Mouse (Mus musculus): ENCODE data around the gene Twist2. TPM values are rescaled to one million over a fixed set of nuclear protein-coding genes. Genes with fewer than 3 reads are reported as not detected.

Twist2 gene
- polyA plus RNA-seq, 1 experiment from 2014 or later = 45.3 TPM

GRCm38 (mm10) chr1:91845380-91845957 lies 44.2 kb downstream of the Twist2 start:
- WGBS = 80% methylated on average over 9 of the region's 9 CpGs
- H3K4me1 ChIP-seq (replicated peaks) = peaks cover 28% of the 10 kb centered on the region
- no peak overlapping the region for H3K4me3 ChIP-seq (replicated peaks)
- H3K27ac ChIP-seq = 0 out of 2 replicates have a peak overlapping the region, but pooled peaks have one; percentile 42
- ATAC-seq (ENCODE audit: insufficient number of reproducible peaks, insufficient read depth, low FRiP score, low TSS enrichment, low read depth) = no peak
- no peaks in the 10 kb centered on the region for H3K27me3 ChIP-seq
- H3K4me2 ChIP-seq = 0 out of 2 replicates have a peak overlapping the region, but pooled peaks have one; percentile 13
- peaks cover 31% of the 10 kb centered on the region for H3K36me3 ChIP-seq
- H3K9ac ChIP-seq (replicated peaks) = no peak overlapping the region
- no peaks in the 10 kb centered on the region for H3K9me3 ChIP-seq

DNA sequence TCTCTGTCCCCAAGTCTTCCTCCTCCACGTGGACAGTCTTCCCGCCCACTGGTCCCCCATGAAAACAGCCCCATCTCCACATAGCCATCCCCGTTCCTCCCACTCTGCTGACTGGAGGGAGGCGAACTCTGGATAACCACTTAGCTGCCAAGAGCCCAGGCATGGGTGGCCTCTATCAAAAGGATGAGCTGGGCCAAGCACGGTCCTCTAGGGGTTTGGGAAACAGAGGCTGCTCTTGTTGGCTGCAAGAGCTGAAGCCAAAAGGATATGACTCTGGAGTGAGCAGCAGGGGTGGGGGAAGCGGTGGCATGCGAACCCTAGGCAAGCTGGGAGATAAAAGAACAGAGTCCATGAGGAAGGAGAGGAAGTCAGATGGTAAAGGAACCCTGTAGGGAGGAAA lies 50.0 kb downstream of the Twist2 start:
- no peak overlapping the region for H3K27ac ChIP-seq
- H3K36me3 ChIP-seq = peaks cover 22% of the 10 kb centered on the region
- no peak overlapping the region for H3K4me2 ChIP-seq
- no peaks in the 10 kb centered on the region for H3K27me3 ChIP-seq
- no peaks in the 10 kb centered on the region for H3K4me1 ChIP-seq (replicated peaks)
- WGBS = 84% methylated on average over 7 of the region's 7 CpGs
- H3K9ac ChIP-seq (replicated peaks) = no peak overlapping the region
- no peaks in the 10 kb centered on the region for H3K9me3 ChIP-seq
- ATAC-seq (ENCODE audit: insufficient number of reproducible peaks, insufficient read depth, low FRiP score, low TSS enrichment, low read depth) = no peak
- H3K4me3 ChIP-seq (replicated peaks) = no peak overlapping the region

- no peak for ATAC-seq (ENCODE audit: insufficient number of reproducible peaks, insufficient read depth, low FRiP score, low TSS enrichment, low read depth)
- 73% methylated on average over 9 of the region's 9 CpGs for WGBS
- H3K27me3 ChIP-seq = no peaks in the 10 kb centered on the region
- no peaks in the 10 kb centered on the region for H3K4me1 ChIP-seq (replicated peaks)
- no peaks in the 10 kb centered on the region for H3K36me3 ChIP-seq
- H3K9me3 ChIP-seq = no peaks in the 10 kb centered on the region
- H3K4me3 ChIP-seq (replicated peaks) = no peak overlapping the region
- no peak overlapping the region for H3K4me2 ChIP-seq
- no peak overlapping the region for H3K27ac ChIP-seq
- H3K9ac ChIP-seq (replicated peaks) = no peak overlapping the region
Observed at GRCm38 (mm10) chr1:91856771-91857664, 55.8 kb downstream of the Twist2 start.

DNA sequence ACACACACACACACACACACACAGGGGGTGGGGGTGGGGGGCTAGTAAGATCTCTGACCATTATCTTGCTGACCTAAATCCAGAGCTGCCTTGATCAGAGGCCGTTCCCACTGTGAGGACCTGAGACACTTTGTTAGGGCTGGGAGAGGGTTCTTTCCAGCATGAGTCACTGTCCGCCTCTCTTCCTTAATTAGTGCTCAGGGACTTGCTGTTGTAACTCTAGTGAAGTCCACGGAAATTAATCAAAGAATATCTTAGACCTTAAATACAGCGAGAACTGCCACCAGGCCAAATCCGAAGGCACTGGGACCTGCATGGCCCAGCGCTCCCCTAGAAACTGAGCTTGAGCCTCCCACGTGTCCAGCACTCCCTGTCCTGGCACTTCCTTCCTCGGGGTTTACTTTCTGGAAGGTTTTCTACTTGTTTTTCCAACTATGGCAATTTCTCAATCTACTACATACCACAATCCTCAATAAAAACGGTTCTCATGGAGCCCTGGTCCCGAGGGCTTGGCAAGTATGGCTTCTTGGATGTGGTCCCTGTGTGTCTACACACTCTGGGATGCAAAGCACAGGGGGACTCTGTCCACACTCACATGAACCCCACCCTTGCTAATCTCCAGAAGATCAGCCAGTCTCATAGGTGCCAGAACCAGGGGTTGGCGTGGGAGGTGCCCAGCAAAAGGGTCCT lies 57.0 kb downstream of the Twist2 start:
- H3K27ac ChIP-seq = no peak overlapping the region
- no peaks in the 10 kb centered on the region for H3K27me3 ChIP-seq
- no peaks in the 10 kb centered on the region for H3K4me1 ChIP-seq (replicated peaks)
- WGBS = 84% methylated on average over 11 of the region's 11 CpGs
- H3K4me2 ChIP-seq = no peak overlapping the region
- H3K9me3 ChIP-seq = no peaks in the 10 kb centered on the region
- ATAC-seq (ENCODE audit: insufficient number of reproducible peaks, insufficient read depth, low FRiP score, low TSS enrichment, low read depth) = no peak
- H3K9ac ChIP-seq (replicated peaks) = no peak overlapping the region
- H3K36me3 ChIP-seq = no peaks in the 10 kb centered on the region
- no peak overlapping the region for H3K4me3 ChIP-seq (replicated peaks)

DNA sequence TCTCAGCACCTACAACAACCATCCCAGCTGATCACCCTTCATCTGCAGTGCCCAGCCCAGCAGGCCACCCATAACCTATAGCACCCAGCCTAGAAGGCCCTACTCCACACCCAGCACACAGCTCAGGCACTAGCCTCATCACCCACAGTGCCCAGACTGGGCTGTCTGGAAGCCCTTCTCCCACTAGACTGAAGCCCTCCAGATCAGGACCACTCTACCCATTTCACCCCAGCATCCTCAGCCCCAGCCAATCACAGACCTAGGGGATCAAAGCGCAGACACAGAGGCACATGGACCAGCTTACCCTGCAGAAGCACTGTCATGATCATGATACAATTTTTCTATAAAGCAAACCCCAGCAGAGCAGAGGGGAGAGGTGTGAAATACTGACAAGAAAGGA lies 57.6 kb downstream of the Twist2 start:
- no peak overlapping the region for H3K27ac ChIP-seq
- 87% methylated on average over 1 of the region's 1 CpGs for WGBS
- H3K36me3 ChIP-seq = no peaks in the 10 kb centered on the region
- no peak overlapping the region for H3K4me2 ChIP-seq
- H3K4me3 ChIP-seq (replicated peaks) = no peak overlapping the region
- H3K4me1 ChIP-seq (replicated peaks) = no peaks in the 10 kb centered on the region
- ATAC-seq (ENCODE audit: insufficient number of reproducible peaks, insufficient read depth, low FRiP score, low TSS enrichment, low read depth) = no peak
- no peak overlapping the region for H3K9ac ChIP-seq (replicated peaks)
- H3K27me3 ChIP-seq = no peaks in the 10 kb centered on the region
- no peaks in the 10 kb centered on the region for H3K9me3 ChIP-seq

DNA sequence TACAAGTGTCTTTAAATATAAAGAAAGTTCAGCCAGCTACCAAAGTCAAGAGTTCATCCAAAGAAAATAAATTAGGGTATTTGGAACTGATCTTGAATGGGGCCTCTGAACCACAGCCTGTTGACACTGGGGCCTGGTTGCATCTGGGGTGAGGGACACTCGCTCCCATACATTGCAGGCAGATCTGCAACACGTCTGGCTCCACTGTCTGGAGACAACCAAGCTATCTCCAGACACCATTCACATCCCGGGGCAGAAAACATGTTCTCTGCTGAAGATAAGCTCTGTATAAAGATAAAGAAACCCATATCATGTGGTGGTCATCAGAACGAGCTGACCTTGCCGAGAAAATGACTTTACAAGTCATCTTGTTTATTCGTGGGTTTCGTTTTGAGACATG lies 60.2 kb downstream of the Twist2 start:
- Histone ChIP-seq H3K9me3 (no peaks in the 10 kb centered on the region), H3K4me3 (replicated peaks) (no peak overlapping the region), H3K4me1 (replicated peaks) (no peaks in the 10 kb centered on the region), H3K27ac (no peak overlapping the region), H3K27me3 (no peaks in the 10 kb centered on the region), H3K36me3 (no peaks in the 10 kb centered on the region), H3K9ac (replicated peaks) (no peak overlapping the region), H3K4me2 (no peak overlapping the region)
- 71% methylated on average over 7 of the region's 7 CpGs for WGBS
- no peak for ATAC-seq (ENCODE audit: insufficient number of reproducible peaks, insufficient read depth, low FRiP score, low TSS enrichment, low read depth)

DNA sequence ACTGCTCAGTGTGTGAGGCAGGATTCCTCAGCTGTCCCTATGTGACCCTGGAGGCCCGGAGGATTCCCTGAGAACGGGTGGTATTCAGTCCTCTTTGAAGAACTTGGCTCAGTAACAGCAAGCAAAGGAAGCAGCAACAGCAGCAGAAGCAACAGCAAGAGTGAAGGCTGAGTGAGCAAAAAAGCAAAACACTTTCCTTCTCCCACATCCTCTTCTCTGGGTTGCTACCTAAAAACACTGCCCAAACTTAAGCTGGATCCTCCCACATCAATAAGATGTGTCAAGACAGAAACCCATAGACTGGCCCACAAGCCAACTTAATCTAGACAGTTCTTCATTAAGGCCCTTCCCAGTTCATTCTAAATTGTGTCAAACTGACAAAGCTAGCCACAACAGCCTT lies 64.7 kb downstream of the Twist2 start:
- H3K4me3 ChIP-seq (replicated peaks) = no peak overlapping the region
- H3K36me3 ChIP-seq = no peaks in the 10 kb centered on the region
- no peak overlapping the region for H3K9ac ChIP-seq (replicated peaks)
- no peak for ATAC-seq (ENCODE audit: insufficient number of reproducible peaks, insufficient read depth, low FRiP score, low TSS enrichment, low read depth)
- no peaks in the 10 kb centered on the region; the same call in 1 of the 2 replicates for H3K27me3 ChIP-seq
- H3K27ac ChIP-seq = no peak overlapping the region
- 74% methylated on average over 2 of the region's 2 CpGs for WGBS
- no peak overlapping the region for H3K4me2 ChIP-seq
- H3K9me3 ChIP-seq = no peaks in the 10 kb centered on the region
- peaks cover 2% of the 10 kb centered on the region for H3K4me1 ChIP-seq (replicated peaks)

GRCm38 (mm10) chr1:91871101-91871500 lies 69.8 kb downstream of the Twist2 start:
- peaks cover 30% of the 10 kb centered on the region for H3K4me1 ChIP-seq (replicated peaks)
- WGBS = 35% methylated on average over 6 of the region's 6 CpGs

GRCm38 (mm10) chr1:91872388-91873059 lies 71.3 kb downstream of the Twist2 start:
- peaks cover 30% of the 10 kb centered on the region for H3K4me1 ChIP-seq (replicated peaks)
- H3K36me3 ChIP-seq = no peaks in the 10 kb centered on the region
- peak overlapping the region; percentile 17; the same call in 1 of the 2 replicates for H3K4me2 ChIP-seq
- 39% methylated on average over 8 of the region's 8 CpGs for WGBS
- no peaks in the 10 kb centered on the region for H3K9me3 ChIP-seq
- no peak overlapping the region for H3K4me3 ChIP-seq (replicated peaks)
- peak; percentile 38; the same call in 1 of the 2 replicates for ATAC-seq (ENCODE audit: insufficient number of reproducible peaks, insufficient read depth, low FRiP score, low TSS enrichment, low read depth)
- no peak overlapping the region for H3K27ac ChIP-seq
- H3K27me3 ChIP-seq = peaks cover 6% of the 10 kb centered on the region; the same call in 1 of the 2 replicates
- no peak overlapping the region for H3K9ac ChIP-seq (replicated peaks)

More at GRCm38 (mm10) chr1:91871101-91871500, 69.8 kb downstream of the Twist2 start:
- ATAC-seq (ENCODE audit: insufficient number of reproducible peaks, insufficient read depth, low FRiP score, low TSS enrichment, low read depth) = no peak
- no peaks in the 10 kb centered on the region for H3K36me3 ChIP-seq
- H3K27me3 ChIP-seq = peaks cover 6% of the 10 kb centered on the region; the same call in 1 of the 2 replicates
- H3K9me3 ChIP-seq = no peaks in the 10 kb centered on the region
- H3K4me3 ChIP-seq (replicated peaks) = no peak overlapping the region
- no peak overlapping the region for H3K4me2 ChIP-seq
- H3K9ac ChIP-seq (replicated peaks) = no peak overlapping the region
- no peak overlapping the region for H3K27ac ChIP-seq

GRCm38 (mm10) chr1:91873572-91874285 lies 72.5 kb downstream of the Twist2 start:
- no peaks in the 10 kb centered on the region for H3K36me3 ChIP-seq
- WGBS = 38% methylated on average over 10 of the region's 10 CpGs
- H3K9me3 ChIP-seq = no peaks in the 10 kb centered on the region
- H3K4me3 ChIP-seq (replicated peaks) = no peak overlapping the region
- H3K4me1 ChIP-seq (replicated peaks) = peaks cover 30% of the 10 kb centered on the region
- H3K27ac ChIP-seq = no peak overlapping the region
- no peak overlapping the region for H3K4me2 ChIP-seq
- H3K27me3 ChIP-seq = peaks cover 6% of the 10 kb centered on the region; the same call in 1 of the 2 replicates
- no peak for ATAC-seq (ENCODE audit: insufficient number of reproducible peaks, insufficient read depth, low FRiP score, low TSS enrichment, low read depth)
- H3K9ac ChIP-seq (replicated peaks) = no peak overlapping the region
